Mouse (Mus musculus): ENCODE results near the gene Aldh16a1.

DNA sequence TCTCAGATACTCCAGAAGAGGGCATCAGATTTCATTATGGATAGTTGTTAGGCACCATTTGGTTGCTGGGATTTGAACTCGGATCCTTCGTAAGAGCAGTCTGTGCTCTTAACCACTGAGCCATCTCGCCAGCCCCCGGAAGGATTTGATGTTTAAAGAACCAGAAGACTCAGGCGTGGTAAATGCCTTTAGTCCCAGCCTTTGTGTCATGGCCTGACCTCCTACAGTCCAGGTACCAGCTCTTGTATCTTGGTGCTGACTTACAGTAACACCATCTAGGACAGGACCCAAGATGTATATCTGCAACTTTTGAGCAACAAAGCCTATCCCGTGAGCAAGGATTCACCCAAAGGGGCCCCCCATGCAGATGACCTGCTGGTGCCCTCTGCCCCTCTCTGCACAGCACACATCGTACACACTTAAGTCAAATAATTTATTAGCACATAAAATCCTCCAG is 29.2 kb downstream of the Aldh16a1 start:
- TF ChIP-seq CTCF (IDR thresholded peaks at IDR 0.05; ENCODE audit: control insufficient read depth, insufficient read depth, insufficient replicate concordance, low read depth, low read length) (no peak), POLR2A (IDR thresholded peaks at IDR 0.05; ENCODE audit: control insufficient read depth, low read depth, low read length) (no peak)
